Mouse (Mus musculus) cortical plate, adult 2 months (tissue): Measurements from ENCODE around the gene Zfp324. TPM values are rescaled to one million over a fixed set of nuclear protein-coding genes. Genes with fewer than 3 reads are reported as not detected.

Source experiments
- H3K27ac ChIP-seq: fragments of 200-500 bp; 2 replicates; pipeline ENCODE4 v1.5.1; 2012; ENCODE audit warnings: low read length, control low read depth, inconsistent platforms; ENCODE audit not compliant: insufficient read depth
- H3K4me1 ChIP-seq: fragments of 200-500 bp; 2 replicates; pipeline ENCODE4 v1.6.1; 2011; ENCODE audit warnings: low read length; ENCODE audit not compliant: control insufficient read depth, insufficient read depth
- H3K4me3 ChIP-seq: fragments of 200-500 bp; 2 replicates; pipeline ENCODE4 v1.5.1; 2011; ENCODE audit warnings: mild to moderate bottlenecking, low read length, control low read depth; ENCODE audit not compliant: insufficient read depth
- CTCF ChIP-seq: fragments of 200-500 bp; IDR thresholded peaks from 2 replicates; pipeline ENCODE4 v1.5.1; 2011; ENCODE audit warnings: mild to moderate bottlenecking, control low read depth, low read length; ENCODE audit not compliant: insufficient read depth; ENCODE audit errors: extremely low read depth
- POLR2A ChIP-seq: fragments of 200-500 bp; IDR thresholded peaks from 2 replicates; pipeline ENCODE4 v1.6.1; 2011; ENCODE audit warnings: mild to moderate bottlenecking, low read length, control low read depth; ENCODE audit not compliant: insufficient read depth; ENCODE audit errors: extremely low read depth
- polyA plus RNA-seq: library from polyadenylated mRNA; depleted of rRNA; stranded (reverse); fragments of >200 nt; gene quantifications from 2 replicates; pipeline ENCODE4 v1.2.3, GENCODE M21; 2012

The Zfp324 gene
- polyA plus RNA-seq, 1 experiment: 6.1 TPM

DNA sequence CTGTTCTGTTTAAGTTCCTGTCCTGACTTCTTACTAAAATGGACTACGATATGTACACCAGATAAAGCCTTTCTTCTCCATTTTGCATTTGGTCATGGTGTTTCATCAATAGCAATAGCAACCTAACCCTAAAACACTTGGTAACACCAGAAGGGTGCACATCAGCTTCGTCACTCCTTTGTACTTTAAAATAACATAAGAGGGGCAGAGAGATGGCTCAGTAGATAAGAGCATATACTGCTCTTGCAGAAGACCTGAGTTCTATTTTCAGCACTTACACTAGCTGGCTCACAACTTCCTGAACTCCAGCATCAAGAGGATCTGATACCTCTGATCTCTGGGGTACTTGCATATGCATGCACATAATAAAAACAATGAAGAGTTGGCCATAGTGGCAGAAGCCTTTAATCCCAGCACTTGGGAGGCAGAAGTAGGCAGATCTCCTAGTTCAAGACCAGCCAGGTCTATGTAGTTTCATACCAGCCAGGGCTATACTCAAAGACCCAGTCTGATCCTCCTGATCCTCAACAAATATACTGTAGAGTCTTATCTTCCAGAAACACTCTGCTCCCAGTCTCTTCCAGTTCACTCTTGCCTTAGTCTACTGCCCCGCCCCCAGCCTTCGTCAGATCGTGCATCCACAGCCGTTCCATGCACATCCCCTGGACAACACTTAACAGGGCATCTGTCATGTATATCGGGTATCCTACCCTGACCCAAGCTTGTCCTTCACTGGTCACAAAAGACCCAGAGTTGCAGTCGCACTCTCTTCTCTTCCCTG is 22.0 kb downstream of the Zfp324 start:
- no peak overlapping the region for H3K4me3 ChIP-seq
- no peaks in the 10 kb centered on the region for H3K4me1 ChIP-seq
- H3K27ac ChIP-seq: no peak overlapping the region
- TF ChIP-seq POLR2A: no peak
- no peak for TF ChIP-seq CTCF

DNA sequence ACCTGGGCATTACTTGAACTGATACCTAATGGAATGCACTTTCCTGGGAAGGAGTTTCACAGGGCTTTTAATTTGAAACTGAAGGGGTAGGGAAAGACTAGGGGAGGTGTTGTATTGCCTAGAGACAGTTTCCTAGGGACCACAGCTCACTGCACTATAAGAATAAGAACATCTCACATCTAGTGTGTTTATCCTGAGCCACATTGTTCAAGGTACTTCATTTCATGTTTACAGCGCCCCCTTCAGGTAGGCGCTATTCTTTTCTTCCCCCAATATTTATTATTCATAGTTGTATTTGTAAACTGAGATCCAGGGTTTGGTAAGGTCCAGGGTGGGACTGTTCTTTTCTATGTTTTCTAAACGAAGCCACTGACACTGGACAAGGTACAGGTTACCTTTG is 26.6 kb downstream of the Zfp324 start:
- TF ChIP-seq POLR2A (no peak), CTCF (no peak)
- H3K27ac ChIP-seq: no peak overlapping the region
- H3K4me1 ChIP-seq: no peaks in the 10 kb centered on the region
- no peak overlapping the region for H3K4me3 ChIP-seq

DNA sequence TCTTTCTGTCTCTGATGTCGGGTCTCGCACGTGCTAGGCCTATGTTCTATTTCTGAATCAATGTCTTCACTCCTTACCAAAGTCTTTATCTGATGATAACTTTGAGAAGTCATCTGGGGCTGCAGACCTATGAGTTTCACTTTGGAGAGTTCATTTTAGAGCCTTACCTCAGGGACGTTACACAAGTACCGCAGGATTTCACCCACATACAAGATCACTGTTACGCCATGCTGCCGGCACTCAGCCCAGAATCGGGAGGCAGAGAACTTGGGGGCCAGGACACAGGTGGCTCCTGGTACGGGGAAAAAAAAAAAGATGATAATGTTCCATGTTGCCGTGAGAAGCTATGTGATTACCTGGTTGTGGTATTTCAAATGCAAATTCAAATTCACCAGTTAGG is 27.5 kb downstream of the Zfp324 start:
- no peak for TF ChIP-seq POLR2A
- TF ChIP-seq CTCF: no peak
- Histone ChIP-seq H3K4me1 (no peaks in the 10 kb centered on the region), H3K27ac (no peak overlapping the region), H3K4me3 (no peak overlapping the region)

DNA sequence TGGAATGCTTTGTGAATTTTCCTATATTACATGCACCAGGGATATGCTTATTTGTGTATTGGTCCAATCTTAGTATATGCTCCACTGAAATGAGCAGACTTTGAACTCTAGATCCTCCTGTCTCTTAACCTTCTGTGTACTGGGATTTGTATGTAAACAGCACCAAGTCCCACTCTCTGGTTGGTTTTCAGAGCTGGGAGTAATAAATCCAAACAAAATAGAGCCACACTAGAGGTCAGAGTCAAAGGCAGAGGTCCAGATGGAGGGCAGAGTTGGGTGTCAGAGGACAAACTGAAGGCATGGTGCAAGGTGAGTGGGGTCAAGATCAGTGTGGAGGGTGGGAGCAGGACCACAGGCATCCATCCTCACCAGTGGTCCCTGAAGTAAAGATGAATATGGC is 30.2 kb downstream of the Zfp324 start:
- TF ChIP-seq CTCF (no peak), POLR2A (no peak)
- Histone ChIP-seq H3K27ac (no peak overlapping the region), H3K4me1 (no peaks in the 10 kb centered on the region), H3K4me3 (no peak overlapping the region)

DNA sequence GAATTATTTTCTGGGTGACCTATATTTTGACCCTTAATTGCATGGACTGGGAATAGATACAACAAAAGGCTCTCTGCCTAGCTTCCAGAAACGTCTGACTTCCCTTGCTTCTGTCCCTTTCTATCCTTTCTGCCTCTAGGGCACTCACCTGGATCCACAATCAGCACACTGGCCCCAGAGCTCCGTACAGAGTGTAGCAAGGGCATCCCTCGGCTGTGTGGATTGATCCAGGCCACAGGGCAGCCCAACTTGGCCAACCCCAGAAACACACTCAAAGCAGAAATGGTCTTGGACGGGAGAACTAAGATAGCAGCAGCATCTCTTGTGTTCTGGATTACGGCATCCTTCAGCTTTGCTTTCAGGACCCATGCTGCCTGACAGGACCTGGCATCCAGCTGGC is 31.6 kb downstream of the Zfp324 start:
- Histone ChIP-seq H3K4me3 (no peak overlapping the region), H3K27ac (no peak overlapping the region), H3K4me1 (no peaks in the 10 kb centered on the region)
- TF ChIP-seq POLR2A: no peak
- no peak for TF ChIP-seq CTCF

DNA sequence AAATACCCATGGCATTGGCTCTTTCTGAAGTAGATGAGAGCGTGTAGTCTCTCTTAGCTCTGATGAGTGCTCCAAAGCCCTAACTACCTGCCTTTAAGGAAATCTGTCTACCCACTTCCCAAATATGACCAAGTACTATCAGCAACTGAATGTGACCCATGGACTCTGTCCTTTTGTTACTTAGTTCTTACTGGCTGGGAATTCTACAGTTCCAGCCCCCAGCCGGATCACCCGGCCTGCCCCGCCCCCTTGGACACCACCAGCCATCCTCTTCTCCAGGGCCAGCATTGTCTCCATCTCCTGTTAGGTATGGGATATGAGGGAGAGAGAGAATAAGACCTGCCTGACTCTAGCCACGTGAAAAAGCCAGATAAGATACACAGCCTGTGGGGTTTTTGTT is 32.4 kb downstream of the Zfp324 start, which contains the start of gene Slc27a5:
Gene Slc27a5, minus strand, starts transcription at position 140 of the 400 bp plus-strand sequence.
- H3K4me3 ChIP-seq: no peak within 1 kb of the TSS
- H3K27ac ChIP-seq: no peak within 1 kb of the TSS
- H3K4me1 ChIP-seq: no peaks in the 10 kb centered on the region
- no peak for TF ChIP-seq CTCF
- TF ChIP-seq POLR2A: no peak

DNA sequence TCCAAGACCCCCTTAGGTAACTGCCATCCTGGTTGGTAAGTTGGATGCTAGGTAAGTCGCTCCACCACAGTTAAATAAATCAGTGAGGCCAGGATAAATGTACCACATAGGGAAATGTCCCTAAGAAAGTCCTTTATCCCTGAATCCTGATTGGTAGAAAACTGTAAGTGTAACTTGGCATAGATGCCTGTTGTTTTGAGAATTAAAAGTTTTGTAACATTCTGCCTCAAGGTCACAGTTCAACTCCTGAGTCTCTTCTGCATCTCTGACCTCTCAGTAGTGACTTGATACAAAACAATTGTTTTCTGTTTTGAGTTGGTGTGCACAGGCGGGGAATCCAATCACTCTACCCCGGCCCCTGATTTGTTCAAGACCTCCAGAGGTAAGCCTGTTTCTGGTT is 33.2 kb downstream of the Zfp324 start, which contains the start of gene Trim28:
Gene Trim28, plus strand, starts transcription at position 264 of the 400 bp plus-strand sequence.
- TF ChIP-seq POLR2A: no peak
- TF ChIP-seq CTCF: no peak
- H3K4me3 ChIP-seq: no peak within 1 kb of the TSS
- H3K4me1 ChIP-seq: no peaks in the 10 kb centered on the region
- no peak within 1 kb of the TSS for H3K27ac ChIP-seq

DNA sequence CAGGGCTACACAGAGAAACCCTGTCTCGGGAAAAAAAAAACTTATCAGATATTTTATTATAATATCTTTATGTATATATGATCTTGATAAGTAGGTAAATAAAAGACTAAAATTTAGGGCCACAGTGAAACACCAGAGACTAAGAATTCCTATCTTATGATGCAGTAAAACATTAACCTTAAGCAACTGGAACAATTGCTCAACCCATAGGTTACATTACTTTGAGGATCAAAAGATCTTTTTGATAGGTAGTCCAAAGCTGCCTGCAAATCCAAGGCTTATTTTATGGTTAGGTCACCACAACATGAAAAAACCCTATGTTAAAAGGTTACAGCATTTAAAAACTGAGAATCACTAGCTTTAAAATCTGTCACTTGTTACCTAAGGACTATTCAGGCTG is 35.9 kb downstream of the Zfp324 start:
- H3K4me1 ChIP-seq: no peaks in the 10 kb centered on the region
- H3K27ac ChIP-seq: no peak overlapping the region
- TF ChIP-seq POLR2A (no peak), CTCF (no peak)
- H3K4me3 ChIP-seq: no peak overlapping the region

DNA sequence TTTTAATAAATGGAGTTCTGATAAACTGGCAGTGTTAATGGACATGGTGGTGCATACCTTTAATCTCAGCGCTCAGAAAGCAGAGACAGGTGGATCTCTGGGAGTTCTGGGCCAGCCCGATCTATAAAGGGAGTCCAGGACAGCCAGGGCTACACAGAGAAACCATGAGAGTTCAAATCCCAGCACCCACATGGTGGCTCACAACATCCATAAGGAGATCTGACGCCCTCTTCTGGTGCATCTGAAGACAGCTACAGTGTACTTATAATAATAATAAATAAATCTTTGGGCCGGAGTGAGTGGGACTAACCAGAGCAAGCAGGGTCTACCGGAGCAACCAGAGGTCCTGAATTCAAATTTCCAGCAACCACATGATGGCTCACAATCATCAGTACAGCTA is 37.7 kb downstream of the Zfp324 start:
- H3K4me3 ChIP-seq: no peak overlapping the region
- no peaks in the 10 kb centered on the region for H3K4me1 ChIP-seq
- TF ChIP-seq CTCF (no peak), POLR2A (no peak)
- no peak overlapping the region for H3K27ac ChIP-seq

DNA sequence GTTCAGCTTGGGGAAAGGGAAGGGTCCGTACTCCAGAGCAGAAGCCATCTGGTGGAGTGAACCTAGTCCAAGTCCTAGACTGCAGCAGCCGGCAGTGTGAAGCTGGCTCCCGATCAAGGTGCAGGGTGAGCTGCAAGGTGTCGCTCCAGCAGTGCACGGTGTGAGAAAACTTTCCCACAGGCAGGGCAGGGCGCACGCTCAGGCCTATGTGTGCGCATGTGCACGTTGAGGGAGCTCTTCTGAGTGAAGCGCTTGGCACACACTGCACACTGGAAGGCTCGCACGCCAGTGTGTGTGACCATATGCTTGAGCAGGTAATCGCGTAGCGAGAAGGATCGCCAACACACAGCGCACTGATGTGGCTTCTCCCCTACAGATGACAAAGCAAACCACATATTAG is 40.4 kb downstream of the Zfp324 start:
- TF ChIP-seq POLR2A (no peak), CTCF (no peak)
- no peaks in the 10 kb centered on the region for H3K4me1 ChIP-seq
- H3K27ac ChIP-seq: no peak overlapping the region
- H3K4me3 ChIP-seq: no peak overlapping the region
